Mouse (Mus musculus) lung, postnatal 25 days (tissue): ENCODE results near the gene Psmc6.

Experiments used
- DNase-seq: peaks from one replicate; pipeline ENCODE4 v3.0.0; 2022; ENCODE audit warnings: low spot score

Gene Psmc6

GRCm38 (mm10) chr14:45350931-45351859 lies 21.6 kb downstream of the Psmc6 start, which contains the start of gene Styx:
Gene Styx, plus strand, starts transcription at chr14:45351093.
- peak; percentile 96 for DNase-seq

GRCm38 (mm10) chr14:45364211-45365195 lies 34.9 kb downstream of the Psmc6 start:
- peak; percentile 8 for DNase-seq

DNA sequence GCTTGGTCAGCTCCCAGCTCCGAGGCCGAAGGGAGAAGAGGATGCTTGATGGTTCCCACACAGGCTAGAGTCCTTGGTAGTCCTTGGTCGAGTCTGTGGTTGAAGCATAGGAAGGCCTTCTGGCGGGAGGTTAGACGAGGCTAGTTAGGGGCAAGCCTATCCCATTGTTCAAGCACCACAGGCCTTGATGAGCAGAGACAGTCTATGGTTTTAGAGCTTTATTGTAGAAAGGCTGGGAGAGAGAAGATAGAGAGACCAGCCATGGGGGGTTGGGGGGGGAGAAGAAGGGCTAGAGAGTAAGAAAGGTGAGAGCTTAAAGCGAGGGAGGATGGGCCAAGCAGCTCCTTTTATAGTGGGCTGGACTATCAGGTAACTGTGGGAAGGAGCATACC lies 35.6 kb downstream of the Psmc6 start:
- no peak for DNase-seq

- DNase-seq, result no peak
Measured at GRCm38 (mm10) chr14:45378771-45379170, 49.2 kb downstream of the Psmc6 start.

DNA sequence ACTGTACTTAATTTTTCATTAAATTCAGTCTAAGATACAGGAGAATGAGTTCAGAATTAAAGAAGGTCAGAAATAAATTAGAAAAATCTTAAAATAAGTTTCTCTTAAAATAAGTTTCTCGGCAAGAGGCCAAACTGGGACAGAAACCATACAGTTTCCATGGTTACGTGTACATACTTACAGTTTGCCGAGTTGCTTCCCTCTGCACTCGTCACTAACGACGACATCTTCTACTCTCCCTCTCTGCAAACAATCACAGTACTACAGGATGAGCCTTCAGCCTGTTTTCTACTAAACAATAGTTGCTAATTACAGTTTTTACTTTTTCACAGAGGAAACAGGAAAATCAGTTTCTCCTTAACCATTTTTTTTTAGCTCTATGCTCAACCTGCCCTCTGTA lies 51.2 kb downstream of the Psmc6 start:
- DNase-seq, result no peak

DNA sequence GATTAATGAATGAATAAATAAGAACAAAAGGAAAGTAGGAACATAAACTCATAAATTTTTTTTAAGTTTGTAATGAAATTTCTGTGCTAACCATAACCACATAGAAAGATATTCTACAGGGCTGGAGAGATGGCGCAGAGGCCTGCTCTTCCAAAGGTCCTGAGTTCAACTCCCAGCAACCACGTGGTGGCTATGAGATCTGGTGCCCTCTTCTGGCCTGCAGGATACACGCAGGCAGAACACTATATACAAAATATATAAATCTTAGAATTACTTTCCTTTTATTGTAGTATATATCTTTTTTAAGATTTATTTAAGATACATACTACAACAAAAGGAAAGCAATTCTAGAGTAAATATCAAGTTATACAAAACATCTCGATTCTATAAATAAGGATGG lies 53.3 kb downstream of the Psmc6 start:
- no peak for DNase-seq

DNA sequence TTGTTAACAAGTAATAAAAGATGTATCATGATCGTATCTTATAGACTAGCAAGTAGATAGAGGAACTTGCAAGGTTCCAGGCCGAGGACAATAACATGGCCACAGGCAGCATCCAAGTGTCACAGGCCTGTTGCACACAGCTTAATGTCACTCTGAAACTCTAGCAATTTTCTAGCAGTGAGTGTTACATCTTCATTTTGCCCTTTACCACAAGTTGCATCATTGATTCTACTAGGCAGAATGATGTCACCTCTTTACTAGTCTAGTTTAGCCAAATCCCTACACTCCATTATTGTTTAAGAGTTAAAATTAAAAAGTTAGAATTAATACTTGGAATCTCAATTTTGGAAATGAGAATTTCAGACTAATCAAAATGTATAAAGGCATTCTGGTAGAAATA lies 56.0 kb downstream of the Psmc6 start:
- no peak for DNase-seq

DNA sequence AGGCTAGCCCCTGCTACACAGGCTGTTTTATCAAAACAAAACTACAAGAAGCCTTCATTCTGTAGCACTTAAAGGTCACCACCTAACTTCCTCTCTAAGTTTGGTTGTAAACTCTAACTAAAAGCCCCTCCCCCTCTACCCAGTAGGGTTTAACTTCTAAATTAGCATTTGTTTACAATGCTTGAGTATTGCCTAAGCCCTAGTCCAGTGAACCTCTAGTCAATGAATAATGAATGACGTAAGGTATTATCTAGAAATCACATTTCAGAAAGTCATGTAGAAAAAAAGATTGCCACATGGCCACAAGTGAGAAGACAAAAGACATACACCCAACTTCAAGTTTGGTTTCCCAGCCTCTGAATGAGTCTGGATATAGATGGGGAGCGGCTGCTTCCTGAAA lies 57.9 kb downstream of the Psmc6 start:
- peak; percentile 26 for DNase-seq

DNA sequence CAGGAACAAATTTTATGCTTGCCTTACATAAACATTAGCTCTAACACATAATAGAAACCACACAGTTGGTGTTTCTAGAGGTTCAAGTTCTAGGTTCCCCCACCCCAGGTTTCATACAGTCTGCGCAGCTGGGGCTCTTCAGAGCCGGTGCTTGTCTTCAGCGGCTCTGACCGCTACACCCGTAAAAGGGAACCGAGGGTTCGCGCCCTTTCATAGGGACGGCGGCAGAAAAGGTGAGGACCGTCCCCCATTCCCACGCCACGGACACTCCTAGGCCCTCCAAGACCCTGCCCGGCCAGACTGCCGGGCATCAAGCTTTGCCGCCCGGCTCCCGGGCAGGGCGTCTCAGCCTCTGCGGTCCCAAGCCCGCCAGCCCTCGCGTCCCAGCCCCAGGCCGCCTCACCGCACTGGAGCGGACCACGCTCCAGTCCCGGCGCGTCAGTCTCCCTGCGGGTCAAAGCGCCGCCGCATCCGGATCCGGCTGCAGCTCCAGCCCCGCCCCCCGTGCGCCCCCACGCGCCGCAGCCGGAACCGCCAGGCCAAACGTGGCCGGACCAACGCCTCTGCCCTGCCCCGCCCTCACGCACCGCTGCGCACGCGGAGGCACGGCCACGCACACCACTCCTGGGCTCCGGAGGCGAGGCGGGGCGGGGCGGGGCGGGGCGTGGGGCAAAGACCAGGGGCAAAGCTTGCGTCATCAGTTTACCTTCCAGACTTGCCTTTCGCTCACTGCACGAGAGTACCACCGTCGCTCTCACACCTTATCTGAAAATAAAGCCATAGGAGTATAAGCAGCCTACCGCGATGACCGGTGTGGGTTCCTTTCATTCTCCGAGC lies 59.0 kb downstream of the Psmc6 start:
- peak; percentile 93 for DNase-seq

DNA sequence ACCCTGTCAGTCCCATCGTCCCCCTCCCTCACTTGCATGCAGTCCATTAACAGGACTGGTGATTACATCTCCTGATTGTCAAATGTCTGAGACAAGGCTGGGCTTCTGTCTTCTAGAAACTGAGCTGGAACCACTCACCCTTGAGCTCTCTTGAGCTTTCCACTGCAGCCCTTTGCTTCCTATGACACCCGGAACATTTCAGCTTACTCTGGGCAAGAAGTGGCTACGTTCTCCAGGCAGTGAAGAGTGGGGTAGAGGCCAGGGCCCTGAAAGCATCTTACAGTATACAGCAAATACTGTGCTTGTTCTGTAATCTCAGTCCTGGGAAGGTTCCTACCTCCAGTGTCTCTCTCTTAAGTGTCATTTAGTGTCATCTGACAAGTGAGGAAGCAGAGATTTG lies 59.6 kb downstream of the Psmc6 start:
- no peak for DNase-seq
